Mouse (Mus musculus): ENCODE measurements around the gene Rmnd5a.

Rmnd5a gene

GRCm38 (mm10) chr6:71373249-71373775 is 67.1 kb downstream of the Rmnd5a start, which contains the start of gene Cd8a:
Gene Cd8a, plus strand, starts transcription at chr6:71373427.
- H3K36me3 ChIP-seq (ENCODE audit: insufficient read depth, low read length) = no peaks in the 10 kb centered on the region
- peaks cover 18% of the 10 kb centered on the region for H3K27me3 ChIP-seq (ENCODE audit: insufficient read depth, low read length)
- H3K4me1 ChIP-seq (replicated peaks; ENCODE audit: low read depth, low read length) = peaks cover 18% of the 10 kb centered on the region
- TF ChIP-seq NANOG (IDR thresholded peaks at IDR 0.05; ENCODE audit: borderline replicate concordance, low read length) = no peak
- TF ChIP-seq POU5F1 (IDR thresholded peaks at IDR 0.05; ENCODE audit: borderline replicate concordance, low read length) = no peak
- no peak for TF ChIP-seq CTCF (conservative IDR thresholded peaks at IDR 0.05; ENCODE audit: low read length)
- H3K9me3 ChIP-seq (ENCODE audit: low read length) = peaks cover 11% of the 10 kb centered on the region
- H3K4me3 ChIP-seq (replicated peaks; ENCODE audit: low read length) = peak within 1 kb of the TSS; percentile 17; the same call in 1 of the 2 replicates

GRCm38 (mm10) chr6:71372041-71372720 is 68.3 kb downstream of the Rmnd5a start:
- H3K36me3 ChIP-seq (ENCODE audit: insufficient read depth, low read length) = no peaks in the 10 kb centered on the region
- H3K4me1 ChIP-seq (replicated peaks; ENCODE audit: low read depth, low read length) = peaks cover 18% of the 10 kb centered on the region
- no peak overlapping the region for H3K4me3 ChIP-seq (replicated peaks; ENCODE audit: low read length)
- TF ChIP-seq CTCF (conservative IDR thresholded peaks at IDR 0.05; ENCODE audit: low read length) = no peak
- no peak for TF ChIP-seq NANOG (IDR thresholded peaks at IDR 0.05; ENCODE audit: borderline replicate concordance, low read length)
- TF ChIP-seq POU5F1 (IDR thresholded peaks at IDR 0.05; ENCODE audit: borderline replicate concordance, low read length) = no peak
- peaks cover 18% of the 10 kb centered on the region for H3K27me3 ChIP-seq (ENCODE audit: insufficient read depth, low read length)
- peaks cover 4% of the 10 kb centered on the region for H3K9me3 ChIP-seq (ENCODE audit: low read length)

- no peak overlapping the region for H3K4me3 ChIP-seq (replicated peaks; ENCODE audit: low read length)
- peaks cover 18% of the 10 kb centered on the region for H3K27me3 ChIP-seq (ENCODE audit: insufficient read depth, low read length)
- TF ChIP-seq POU5F1 (IDR thresholded peaks at IDR 0.05; ENCODE audit: borderline replicate concordance, low read length) (no peak), NANOG (IDR thresholded peaks at IDR 0.05; ENCODE audit: borderline replicate concordance, low read length) (no peak), CTCF (conservative IDR thresholded peaks at IDR 0.05; ENCODE audit: low read length) (no peak)
- no peaks in the 10 kb centered on the region for H3K9me3 ChIP-seq (ENCODE audit: low read length)
- H3K4me1 ChIP-seq (replicated peaks; ENCODE audit: low read depth, low read length) = peaks cover 14% of the 10 kb centered on the region
- H3K36me3 ChIP-seq (ENCODE audit: insufficient read depth, low read length) = no peaks in the 10 kb centered on the region
These were observed 69.3 kb downstream of the Rmnd5a start for GRCm38 (mm10) chr6:71371085-71371605.

GRCm38 (mm10) chr6:71369416-71369815 is 71.0 kb downstream of the Rmnd5a start:
- H3K4me3 ChIP-seq (replicated peaks; ENCODE audit: low read length) = no peak overlapping the region
- H3K9me3 ChIP-seq (ENCODE audit: low read length) = no peaks in the 10 kb centered on the region

GRCm38 (mm10) chr6:71363995-71364394 is 76.4 kb downstream of the Rmnd5a start:
- H3K9me3 ChIP-seq (ENCODE audit: low read length) = no peaks in the 10 kb centered on the region
- H3K27me3 ChIP-seq (ENCODE audit: insufficient read depth, low read length) = no peaks in the 10 kb centered on the region
- no peak for TF ChIP-seq POU5F1 (IDR thresholded peaks at IDR 0.05; ENCODE audit: borderline replicate concordance, low read length)
- TF ChIP-seq CTCF (conservative IDR thresholded peaks at IDR 0.05; ENCODE audit: low read length) = no peak
- no peak for TF ChIP-seq NANOG (IDR thresholded peaks at IDR 0.05; ENCODE audit: borderline replicate concordance, low read length)
- H3K4me1 ChIP-seq (replicated peaks; ENCODE audit: low read depth, low read length) = peaks cover 7% of the 10 kb centered on the region
- H3K4me3 ChIP-seq (replicated peaks; ENCODE audit: low read length) = no peak overlapping the region
- H3K36me3 ChIP-seq (ENCODE audit: insufficient read depth, low read length) = no peaks in the 10 kb centered on the region

More at GRCm38 (mm10) chr6:71369416-71369815, 71.0 kb downstream of the Rmnd5a start:
- peaks cover 17% of the 10 kb centered on the region for H3K27me3 ChIP-seq (ENCODE audit: insufficient read depth, low read length)
- TF ChIP-seq CTCF (conservative IDR thresholded peaks at IDR 0.05; ENCODE audit: low read length) (no peak), NANOG (IDR thresholded peaks at IDR 0.05; ENCODE audit: borderline replicate concordance, low read length) (no peak), POU5F1 (IDR thresholded peaks at IDR 0.05; ENCODE audit: borderline replicate concordance, low read length) (no peak)
- H3K4me1 ChIP-seq (replicated peaks; ENCODE audit: low read depth, low read length) = peaks cover 9% of the 10 kb centered on the region
- H3K36me3 ChIP-seq (ENCODE audit: insufficient read depth, low read length) = no peaks in the 10 kb centered on the region

GRCm38 (mm10) chr6:71361156-71361670 is 79.2 kb downstream of the Rmnd5a start:
- Histone ChIP-seq H3K4me3 (replicated peaks; ENCODE audit: low read length) (no peak overlapping the region), H3K27me3 (ENCODE audit: insufficient read depth, low read length) (no peaks in the 10 kb centered on the region), H3K36me3 (ENCODE audit: insufficient read depth, low read length) (no peaks in the 10 kb centered on the region), H3K9me3 (ENCODE audit: low read length) (no peaks in the 10 kb centered on the region), H3K4me1 (replicated peaks; ENCODE audit: low read depth, low read length) (peaks cover 7% of the 10 kb centered on the region)
- TF ChIP-seq NANOG (IDR thresholded peaks at IDR 0.05; ENCODE audit: borderline replicate concordance, low read length) (no peak), CTCF (conservative IDR thresholded peaks at IDR 0.05; ENCODE audit: low read length) (no peak), POU5F1 (IDR thresholded peaks at IDR 0.05; ENCODE audit: borderline replicate concordance, low read length) (no peak)

- no peaks in the 10 kb centered on the region for H3K9me3 ChIP-seq (ENCODE audit: low read length)
- no peaks in the 10 kb centered on the region for H3K27me3 ChIP-seq (ENCODE audit: insufficient read depth, low read length)
- TF ChIP-seq CTCF (conservative IDR thresholded peaks at IDR 0.05; ENCODE audit: low read length) (no peak), POU5F1 (IDR thresholded peaks at IDR 0.05; ENCODE audit: borderline replicate concordance, low read length) (no peak)
- peaks cover 7% of the 10 kb centered on the region for H3K4me1 ChIP-seq (replicated peaks; ENCODE audit: low read depth, low read length)
- no peaks in the 10 kb centered on the region for H3K36me3 ChIP-seq (ENCODE audit: insufficient read depth, low read length)
- H3K4me3 ChIP-seq (replicated peaks; ENCODE audit: low read length) = no peak overlapping the region
These were observed 79.7 kb downstream of the Rmnd5a start for GRCm38 (mm10) chr6:71360751-71361150.

- H3K36me3 ChIP-seq (ENCODE audit: insufficient read depth, low read length) = no peaks in the 10 kb centered on the region
- H3K9me3 ChIP-seq (ENCODE audit: low read length) = no peaks in the 10 kb centered on the region
- H3K27me3 ChIP-seq (ENCODE audit: insufficient read depth, low read length) = no peaks in the 10 kb centered on the region
- H3K4me3 ChIP-seq (replicated peaks; ENCODE audit: low read length) = no peak overlapping the region
- no peak for TF ChIP-seq POU5F1 (IDR thresholded peaks at IDR 0.05; ENCODE audit: borderline replicate concordance, low read length)
- TF ChIP-seq CTCF (conservative IDR thresholded peaks at IDR 0.05; ENCODE audit: low read length) = no peak
- no peak for TF ChIP-seq NANOG (IDR thresholded peaks at IDR 0.05; ENCODE audit: borderline replicate concordance, low read length)
- H3K4me1 ChIP-seq (replicated peaks; ENCODE audit: low read depth, low read length) = peaks cover 7% of the 10 kb centered on the region
These were observed 80.2 kb downstream of the Rmnd5a start for GRCm38 (mm10) chr6:71360221-71360620.

Measured in E14TG2a.4 (cell line).